Mouse (Mus musculus): ENCODE data around the gene Rarb.

Gene Rarb

DNA sequence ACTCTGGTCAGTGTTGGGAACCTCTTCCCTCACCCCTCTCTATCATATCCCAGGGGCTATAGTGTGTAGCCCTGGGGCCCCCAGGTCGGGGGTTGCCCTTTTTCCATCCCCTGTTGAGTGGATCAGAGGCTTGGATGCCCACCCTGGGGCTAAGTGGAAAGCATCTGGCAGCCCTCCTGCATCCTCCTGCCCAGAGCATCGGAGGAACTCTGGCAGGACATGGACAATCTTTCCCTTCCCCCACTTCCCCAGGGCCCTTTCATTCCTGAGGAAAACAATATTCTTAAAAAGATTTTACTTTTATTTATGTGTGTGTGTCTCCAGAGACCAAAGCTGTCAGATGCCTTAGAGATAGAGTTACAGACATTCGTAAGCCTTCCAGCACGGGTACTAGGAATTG lies 281.5 kb downstream of the Rarb start:
- no peak for DNase-seq (ENCODE audit: low spot score)

DNA sequence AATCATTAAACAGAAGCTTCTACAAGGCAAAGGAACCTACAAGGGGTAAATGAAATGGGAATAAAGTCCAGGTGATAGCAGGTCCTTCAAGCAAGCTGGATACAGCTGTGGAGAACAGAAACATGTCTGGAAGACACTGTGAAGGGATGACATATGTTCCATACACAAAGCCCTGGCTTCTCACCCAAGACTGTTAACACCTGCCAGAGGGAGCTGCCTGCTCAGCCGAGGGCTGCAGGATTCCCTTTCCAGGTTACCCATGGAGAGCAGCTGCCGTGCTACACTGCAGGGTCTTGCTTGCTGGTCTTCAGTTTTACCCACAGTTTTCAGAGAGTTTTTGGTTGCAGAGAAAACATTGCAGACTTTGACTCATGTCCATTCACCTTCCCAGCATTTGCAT lies 290.3 kb downstream of the Rarb start:
- no peak for DNase-seq (ENCODE audit: low spot score)

DNA sequence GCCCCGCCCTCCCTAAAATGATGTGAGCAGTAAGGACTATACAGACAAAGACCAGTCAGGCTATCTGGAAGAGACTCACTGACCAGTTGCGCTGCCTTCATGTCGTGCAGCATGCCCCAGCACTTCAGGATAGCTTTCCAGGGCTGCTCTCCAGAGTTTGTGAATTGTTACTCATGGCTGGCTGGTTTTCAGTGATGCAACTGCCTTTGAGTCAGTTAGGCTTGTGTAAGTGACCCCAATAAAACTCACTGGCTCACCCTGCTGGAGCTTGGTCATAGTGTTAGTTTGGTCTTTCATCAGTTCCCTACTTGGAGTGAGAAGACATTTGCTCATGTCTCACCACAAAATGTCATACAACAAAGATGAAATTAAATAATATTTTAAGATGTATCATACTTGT lies 292.8 kb downstream of the Rarb start:
- DNase-seq (ENCODE audit: low spot score) = peak; percentile 16

DNA sequence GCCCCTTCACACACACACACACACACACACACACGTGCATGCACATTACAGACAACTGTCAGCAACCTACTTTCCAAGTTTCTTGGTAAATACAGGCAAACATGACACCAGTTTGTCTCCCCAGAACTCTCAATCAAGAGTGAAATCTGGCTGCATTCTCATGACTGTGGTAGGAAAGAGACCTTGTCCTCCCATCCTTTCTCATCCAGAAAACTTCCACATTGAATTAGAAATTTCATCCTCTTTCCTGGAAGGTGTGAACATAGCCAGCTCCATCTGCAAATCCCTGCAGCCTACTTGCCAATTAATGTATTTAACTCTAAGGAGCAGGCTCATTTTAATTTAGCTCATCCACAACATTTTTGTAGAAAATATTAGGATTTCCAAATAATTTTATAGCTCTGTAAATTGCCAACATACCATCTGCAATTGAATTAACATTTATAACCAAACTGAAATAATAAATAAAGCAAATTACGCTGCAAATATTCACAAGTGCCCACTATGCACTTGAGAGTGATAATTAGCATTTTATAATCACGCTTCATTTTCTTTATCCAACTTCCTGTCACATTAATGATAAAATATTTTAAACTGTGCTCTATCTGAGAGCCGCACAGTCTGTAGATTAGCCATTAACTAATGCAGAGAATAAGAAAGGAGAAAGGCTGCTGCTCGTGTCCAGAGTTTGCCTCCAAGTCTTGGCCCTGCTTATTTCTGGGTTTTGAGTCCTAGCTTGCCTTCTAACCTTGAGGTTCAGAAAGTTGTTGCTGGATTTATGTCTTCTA lies 293.6 kb downstream of the Rarb start:
- no peak for DNase-seq (ENCODE audit: low spot score)

DNA sequence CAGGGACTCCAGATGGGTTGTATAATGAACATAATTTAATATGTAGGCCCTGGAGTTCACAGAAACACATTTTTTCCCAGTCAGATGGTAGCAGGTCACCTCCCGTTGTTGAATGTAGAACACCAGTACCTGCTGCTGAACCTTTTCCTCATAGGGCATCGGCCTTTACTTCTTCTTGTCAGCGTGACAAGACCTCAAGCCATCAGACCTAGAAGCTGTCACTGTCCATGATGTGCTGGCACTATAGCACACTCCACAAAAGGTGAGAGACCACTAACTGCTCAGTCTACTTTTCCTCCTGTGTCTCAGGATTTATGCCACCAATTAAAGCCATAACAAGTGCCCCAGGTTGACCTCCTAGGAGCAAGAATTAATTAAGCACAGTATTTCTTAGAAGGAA lies 296.1 kb downstream of the Rarb start:
- DNase-seq (ENCODE audit: low spot score) = no peak

DNA sequence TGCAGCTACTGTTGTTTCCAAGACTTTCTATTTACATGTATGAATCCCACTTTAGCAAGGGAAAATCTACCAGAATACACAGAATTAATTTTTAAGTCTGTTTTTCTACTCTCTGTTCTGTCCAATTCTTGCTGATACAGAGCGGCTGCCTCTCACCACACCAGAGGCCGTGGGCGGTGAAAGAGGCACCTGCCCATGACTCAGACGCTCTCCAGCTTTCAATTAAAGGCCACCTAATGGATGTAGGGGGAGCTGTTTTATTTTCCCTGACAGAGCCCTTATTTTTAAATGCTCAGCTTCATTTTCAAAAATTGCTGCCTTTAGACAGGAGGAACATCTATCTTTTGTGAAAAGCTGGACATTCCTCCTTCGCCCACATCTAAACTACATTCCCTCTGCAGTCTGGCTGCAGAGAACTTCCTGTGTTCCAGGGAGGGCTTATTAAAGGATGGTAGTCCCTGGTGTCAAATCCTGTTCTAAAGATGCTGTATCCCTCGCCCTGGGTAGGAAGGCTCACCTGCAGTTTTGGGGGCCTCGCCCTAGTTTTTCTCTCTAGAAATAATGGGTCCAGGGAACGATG lies 299.3 kb downstream of the Rarb start:
- no peak for DNase-seq (ENCODE audit: low spot score)

DNA sequence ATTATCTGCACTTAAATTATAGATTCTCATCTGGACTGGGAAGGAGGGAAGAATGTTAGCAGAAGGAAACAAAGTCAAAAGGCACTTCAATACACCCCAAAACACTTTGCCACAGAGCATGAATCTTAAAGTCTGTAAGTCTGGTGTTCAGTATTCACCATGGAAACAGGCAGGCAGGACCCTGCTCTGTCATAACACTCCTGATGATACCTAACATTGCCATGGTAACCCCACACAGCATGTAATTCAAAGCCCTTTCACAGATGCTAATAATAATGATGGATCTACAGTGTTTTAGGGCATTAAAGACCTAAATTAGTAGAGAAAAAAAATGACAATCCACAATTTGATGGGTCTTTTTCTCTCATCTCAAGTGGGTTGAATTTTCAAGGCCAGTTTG lies 301.0 kb downstream of the Rarb start:
- DNase-seq (ENCODE audit: low spot score) = no peak

DNA sequence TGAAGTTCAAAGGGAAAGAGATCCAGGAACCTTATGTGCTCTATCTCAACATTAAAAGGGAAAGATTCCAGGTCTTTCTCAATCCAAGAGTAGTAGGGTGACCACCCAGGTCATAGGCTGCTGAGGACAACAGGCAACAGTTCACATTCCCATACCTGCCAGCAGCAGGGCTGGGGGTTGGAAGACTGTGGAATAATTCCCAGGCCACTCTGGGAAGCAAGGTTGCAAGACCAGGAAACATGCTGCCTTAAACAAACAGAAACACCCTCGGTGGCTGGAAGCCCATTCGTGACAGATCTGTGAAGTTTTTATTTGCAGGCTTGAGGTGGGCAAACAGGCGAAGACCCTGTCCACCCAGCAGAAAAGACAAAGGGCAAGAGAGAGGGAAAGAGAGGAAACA lies 303.2 kb downstream of the Rarb start:
- DNase-seq (ENCODE audit: low spot score) = no peak

DNA sequence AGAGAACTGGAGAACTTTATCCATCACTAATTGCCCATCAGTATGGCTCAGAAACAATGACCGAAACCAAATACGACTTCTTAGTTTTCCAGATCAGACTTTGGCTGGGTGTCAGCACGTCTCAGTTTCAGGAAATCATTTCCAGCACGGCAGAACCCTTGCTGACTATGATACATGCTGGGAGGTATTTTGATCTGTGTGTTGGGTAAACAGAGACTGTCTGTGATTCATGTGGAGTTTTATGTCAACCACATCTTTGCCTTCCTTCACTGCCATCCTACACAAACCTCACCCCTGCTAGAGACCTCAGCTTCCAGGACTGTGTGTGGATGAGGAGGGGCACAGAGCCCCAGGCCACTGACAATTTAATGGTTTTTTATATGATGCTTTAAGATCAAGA lies 308.4 kb downstream of the Rarb start:
- no peak for DNase-seq (ENCODE audit: low spot score)

DNA sequence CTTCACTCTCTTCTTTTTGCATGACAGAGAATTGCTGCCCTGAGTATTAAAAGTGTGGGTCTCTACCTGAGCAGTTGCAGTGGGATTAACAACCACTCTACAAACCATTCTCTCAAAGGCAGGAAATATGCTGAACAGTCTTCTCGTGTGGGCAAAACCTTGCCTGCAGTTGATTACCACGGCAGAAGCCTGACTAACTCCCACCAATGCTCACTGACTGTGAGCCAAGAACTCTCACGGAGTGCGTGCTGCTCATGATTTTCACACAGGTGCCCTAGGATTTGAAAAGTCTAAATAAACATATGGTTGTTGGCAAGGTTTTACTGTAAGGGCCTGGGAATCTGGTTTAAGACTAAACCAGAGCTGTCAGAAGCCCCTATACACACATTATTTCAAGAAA lies 309.1 kb downstream of the Rarb start:
- DNase-seq (ENCODE audit: low spot score) = no peak

DNA sequence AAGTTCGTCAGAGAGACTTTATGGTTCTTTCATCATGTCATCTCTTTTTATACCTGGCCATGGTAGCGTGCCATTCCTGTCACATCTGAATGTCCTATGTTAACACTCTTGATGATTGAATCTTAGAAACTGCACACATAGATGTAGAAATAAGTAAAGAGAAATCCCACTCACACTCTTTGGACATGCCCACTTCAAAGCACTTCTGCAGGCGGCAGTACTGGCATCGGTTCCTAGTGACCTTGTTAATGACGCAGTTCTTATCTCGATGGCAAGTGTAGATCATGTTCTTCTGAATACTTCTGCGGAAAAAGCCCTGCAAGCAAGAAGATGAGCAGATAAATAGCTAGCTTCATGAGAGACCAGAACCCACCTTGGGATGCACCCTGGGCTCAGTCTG lies 310.2 kb downstream of the Rarb start:
- no peak for DNase-seq (ENCODE audit: low spot score)

DNA sequence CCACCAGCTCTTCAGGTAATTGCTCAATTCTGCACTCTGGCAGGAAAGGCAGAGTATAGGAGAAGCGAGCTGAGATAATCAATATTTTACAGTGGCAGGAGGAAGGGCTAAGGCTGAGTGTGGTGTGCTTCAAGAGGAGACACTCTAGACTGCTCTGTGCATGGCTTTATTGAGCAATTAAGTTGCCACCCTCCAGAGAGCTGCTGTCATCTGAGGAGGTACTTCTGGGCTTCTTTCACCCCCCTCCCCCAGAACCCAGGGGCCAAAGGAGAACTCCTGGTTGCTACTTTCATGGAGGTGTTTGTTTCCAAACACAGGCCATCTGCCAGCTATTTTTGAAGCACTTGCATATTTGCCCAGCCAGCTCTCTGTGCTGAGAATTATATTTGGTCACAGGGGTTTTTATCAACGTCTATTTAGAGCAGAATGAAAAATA lies 321.7 kb downstream of the Rarb start:
- DNase-seq (ENCODE audit: low spot score) = no peak

DNA sequence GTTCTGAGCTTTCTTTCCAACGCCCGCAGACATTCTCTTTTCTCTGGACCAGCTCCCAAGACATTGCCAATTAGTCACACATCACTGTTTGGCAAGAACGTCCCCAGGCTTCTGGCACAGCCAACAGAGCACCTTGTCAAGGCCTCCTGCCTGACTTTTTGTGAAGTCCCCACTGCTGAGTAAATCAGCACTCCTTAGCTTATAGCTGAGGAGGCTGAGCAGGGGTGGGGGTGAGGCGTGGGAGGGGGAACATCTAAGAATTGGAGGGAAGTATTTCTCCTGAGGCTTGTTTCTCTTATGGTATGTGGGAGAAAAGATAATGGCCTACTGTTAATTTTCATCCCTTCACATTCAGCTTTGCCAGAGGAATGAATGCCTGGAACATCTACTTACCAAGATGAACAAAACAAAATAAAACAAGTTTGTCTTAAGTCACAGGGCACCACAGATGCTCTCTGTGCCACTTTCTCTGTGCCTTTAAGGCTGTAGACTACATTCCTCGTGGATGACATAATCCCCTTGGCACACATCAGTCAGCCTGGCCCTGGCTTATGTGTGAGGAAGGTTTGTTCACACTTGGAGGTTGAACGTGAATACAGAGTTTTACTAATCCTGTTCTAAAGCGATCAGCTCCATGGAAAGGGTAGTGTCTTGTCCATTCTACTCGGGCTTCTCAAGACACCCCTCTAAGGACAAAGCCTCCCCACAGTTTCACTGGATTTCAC lies 335.1 kb downstream of the Rarb start:
- DNase-seq (ENCODE audit: low spot score) = no peak

DNA sequence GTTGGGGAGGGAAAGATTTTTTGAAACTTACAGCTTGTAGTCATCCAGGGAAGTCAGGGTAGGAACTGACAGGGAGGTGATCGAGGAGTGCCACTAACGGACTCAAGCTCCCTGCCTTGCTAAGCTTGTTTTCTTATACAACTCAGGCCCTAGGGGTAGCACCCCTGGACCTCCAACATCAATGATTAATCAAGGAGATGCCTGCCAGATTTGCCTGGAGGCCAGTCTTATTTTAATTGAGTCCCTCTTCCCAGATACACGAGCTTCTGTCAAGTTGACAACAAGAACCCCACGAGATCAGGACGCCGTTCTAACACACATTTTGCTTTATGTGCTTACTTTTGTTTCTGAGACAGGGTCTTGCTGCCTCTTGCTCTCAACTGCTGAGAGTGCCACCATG lies 338.3 kb downstream of the Rarb start:
- DNase-seq (ENCODE audit: low spot score) = no peak

DNA sequence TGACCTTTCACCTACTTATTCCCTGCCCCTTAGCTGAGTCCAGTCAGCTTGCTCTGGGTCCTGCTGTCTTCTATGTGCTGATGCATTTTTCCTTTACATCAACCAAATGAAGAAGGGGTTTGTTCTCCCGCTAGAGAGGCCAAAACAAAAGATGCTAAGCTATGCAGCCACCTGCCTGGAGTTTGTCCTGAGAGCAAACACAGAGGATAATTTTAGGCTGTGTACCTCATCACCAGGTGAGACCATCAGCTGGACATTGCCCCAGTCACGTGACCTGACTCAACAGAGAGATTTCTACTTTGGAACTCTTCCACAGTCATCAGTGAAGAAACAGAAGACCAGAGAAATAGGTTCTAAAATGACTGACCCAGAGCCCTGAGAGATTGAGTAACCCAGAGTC lies 339.4 kb downstream of the Rarb start:
- DNase-seq (ENCODE audit: low spot score) = no peak

DNA sequence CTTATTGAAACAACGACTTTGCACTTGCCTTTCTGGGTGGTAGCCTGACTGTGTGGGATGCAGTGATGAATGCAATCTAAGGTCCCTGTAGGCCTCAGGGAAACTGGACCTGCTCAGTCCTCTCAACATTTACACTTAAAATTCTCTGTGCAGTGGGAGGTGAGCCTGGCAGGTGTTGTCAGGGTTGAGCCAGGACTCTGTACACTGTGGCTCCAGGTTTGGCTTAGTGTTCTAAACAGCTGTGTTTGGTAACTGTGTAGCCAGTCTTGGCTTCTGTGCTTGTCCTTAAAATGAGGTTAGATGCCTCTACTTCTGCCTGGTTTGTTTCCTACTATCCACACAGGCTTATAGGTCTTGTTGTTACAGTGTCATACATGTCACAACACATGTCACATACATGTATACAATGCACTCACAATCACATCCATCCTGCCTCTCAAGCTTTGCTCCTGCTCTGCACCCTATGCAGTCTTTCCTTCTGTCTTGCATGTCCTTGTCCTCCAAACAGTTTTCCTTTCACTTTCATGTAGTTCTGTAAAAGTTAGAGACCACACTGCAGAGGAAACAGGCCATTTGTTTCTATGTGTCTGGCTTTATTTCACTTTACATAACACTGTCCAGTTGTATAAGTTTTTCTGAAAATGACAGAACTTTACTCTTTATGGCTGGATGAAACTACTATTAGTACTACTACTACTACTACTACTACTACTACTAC lies 340.2 kb downstream of the Rarb start:
- no peak for DNase-seq (ENCODE audit: low spot score)

DNA sequence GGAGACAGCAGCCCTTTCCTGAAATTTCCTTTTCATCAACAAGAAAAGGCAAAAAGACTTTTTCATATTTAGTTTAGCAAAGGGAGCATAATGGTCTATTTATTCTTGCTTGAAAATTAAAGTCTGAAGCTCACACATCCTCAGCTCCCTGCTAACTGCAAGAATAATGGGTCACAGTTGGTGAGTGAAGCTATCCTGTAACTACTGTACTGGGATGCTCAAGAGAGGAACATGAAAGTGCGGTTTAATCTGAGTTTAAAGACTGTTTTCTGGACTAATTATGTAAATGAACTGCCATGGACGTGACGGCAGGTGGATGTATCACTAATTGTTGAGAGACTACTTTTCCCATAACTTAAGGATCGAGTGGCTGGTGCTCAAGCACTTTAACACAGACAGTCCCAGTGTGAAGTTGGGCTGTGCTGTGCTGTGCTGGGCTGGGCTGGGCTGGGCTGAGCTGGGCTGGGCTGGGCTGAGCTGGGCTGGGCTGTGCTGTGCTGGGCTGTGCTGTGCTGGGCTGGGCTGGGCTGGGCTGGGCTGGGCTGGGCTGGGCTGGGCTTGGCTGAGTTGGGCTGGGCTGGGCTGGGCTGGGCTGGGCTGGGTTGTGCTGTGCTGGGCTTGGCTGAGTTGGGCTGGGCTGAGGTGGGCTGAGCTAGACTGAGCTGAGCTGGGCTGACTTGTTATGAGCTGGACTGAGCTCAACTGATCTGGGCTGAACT lies 370.5 kb downstream of the Rarb start:
- no peak for DNase-seq (ENCODE audit: low spot score)

DNA sequence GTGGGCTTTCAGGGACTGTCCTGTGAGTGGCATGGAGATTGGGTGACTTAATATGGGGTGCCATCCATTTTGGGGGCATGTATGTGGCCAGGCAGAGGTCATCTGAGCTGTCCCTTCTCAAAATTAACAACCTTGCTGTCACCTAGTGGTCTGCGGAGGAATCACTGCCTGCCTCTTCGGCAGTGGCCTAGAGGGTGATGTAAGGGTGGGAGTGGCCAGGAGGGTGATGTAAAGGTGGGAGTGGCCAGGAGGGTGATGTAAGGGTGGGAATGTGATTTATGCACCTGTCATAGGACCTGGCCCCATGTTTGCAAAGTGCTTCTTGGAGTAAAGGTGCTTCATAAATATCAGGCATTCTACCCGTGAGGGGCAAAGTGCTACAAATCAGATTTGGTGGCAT lies 371.4 kb downstream of the Rarb start:
- peak; percentile 53 for DNase-seq (ENCODE audit: low spot score)

DNA sequence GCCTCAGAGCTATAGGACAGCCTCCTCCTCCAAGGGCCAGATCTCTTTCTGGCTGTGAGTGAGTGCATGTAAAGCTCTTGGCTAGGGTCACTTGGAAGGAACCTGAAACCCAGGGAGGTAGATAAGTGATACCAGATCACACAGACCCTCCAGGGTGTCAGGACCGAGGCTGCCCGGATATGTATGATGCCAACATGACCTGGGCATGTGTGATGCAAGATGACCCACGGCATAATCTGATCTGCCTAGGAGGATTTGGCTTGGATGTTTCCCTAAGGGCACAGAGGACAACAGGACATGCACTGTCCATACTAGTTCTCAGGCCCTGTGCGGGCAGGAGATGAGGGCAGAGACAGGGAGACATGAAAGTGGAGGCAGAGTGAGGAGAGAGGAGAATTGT lies 374.1 kb downstream of the Rarb start:
- no peak for DNase-seq (ENCODE audit: low spot score)

DNA sequence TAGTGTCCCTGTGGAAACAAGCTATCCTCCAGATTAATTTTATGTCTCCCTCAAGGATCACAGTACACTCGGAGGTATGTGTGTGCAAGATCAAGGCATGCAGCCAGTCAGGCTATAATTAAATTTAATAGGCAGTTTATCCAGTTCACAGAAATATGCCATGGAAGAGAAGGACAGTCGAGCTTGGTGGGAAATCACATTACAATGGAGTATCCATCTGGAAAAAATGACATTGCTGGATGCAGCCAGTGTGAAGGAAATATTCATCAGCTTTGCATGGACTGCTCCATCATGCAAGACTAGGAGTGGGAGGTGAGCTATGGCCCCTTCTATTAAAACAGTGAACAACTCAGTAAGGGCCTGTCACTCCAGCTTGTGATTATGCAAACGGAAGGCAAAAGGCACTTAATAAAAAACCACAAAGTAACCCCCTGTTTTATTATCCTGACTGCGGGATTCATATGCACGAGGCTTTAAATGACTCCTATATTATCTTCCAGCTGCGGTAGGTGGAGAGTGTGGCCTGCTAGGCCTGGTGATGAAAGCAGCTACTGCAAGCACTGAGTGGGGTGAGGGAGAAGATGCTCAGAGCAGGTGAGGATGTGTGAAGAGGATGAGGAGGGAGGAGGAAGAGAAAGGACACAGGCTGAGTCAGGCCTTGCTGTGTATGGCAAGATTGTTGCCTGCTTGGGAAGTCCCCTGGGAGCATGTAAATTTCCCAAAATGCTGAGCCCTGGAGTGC lies 379.4 kb downstream of the Rarb start:
- DNase-seq (ENCODE audit: low spot score) = no peak

DNA sequence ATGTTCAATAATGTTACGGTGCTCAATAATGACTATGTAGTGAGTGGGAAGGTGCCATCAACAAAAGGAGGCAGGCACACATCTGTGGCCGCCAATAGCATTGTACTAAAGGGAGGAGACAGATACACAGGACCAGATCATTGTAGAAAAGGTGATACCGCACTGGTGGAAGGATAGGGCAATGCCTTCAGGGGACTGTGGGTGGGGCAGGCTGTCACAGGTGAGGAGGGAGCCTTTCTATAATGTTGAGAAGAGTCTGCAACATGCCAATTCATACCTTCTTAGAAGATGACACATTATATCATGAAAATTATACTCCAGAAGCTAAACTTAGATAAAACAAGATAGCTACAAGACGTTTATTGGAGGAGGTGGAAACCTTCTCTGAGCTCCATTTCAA lies 381.6 kb downstream of the Rarb start:
- DNase-seq (ENCODE audit: low spot score) = no peak
